Mouse (Mus musculus) cerebellum, postnatal 14 days (tissue): ENCODE data around the gene St6galnac6.

Source experiments
- DNase-seq, 2 experiments: peaks; one replicate each; pipeline ENCODE4 v3.0.0; 2021; ENCODE audit warnings: mixed read lengths in 2 of 2

St6galnac6 gene

GRCm38 (mm10) chr2:32641810-32642209 is 42.3 kb downstream of the St6galnac6 start:
- DNase-seq: peak in 1 of 2 experiments; percentile 58

DNA sequence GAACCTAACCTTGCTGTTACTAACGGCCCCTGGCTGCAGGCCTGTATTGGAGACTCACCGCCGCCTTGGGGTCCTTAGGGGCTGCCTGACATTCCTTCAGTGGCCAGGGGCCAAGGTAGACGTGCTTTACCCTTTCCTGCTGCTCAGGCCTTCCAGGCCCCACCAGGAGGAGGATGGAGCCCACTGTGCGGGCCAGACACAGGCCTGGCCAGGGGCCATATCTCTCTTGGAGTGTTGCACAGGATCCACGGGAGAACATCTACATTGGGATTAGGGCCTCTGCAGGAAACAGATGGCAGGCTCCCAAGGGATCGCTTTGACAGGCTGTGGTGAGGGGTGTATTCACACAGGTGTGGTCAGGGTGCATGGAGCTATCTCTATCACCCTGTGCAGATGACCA is 43.3 kb downstream of the St6galnac6 start:
- no peak for DNase-seq

GRCm38 (mm10) chr2:32644083-32644482 is 44.6 kb downstream of the St6galnac6 start:
- DNase-seq: no peak

DNA sequence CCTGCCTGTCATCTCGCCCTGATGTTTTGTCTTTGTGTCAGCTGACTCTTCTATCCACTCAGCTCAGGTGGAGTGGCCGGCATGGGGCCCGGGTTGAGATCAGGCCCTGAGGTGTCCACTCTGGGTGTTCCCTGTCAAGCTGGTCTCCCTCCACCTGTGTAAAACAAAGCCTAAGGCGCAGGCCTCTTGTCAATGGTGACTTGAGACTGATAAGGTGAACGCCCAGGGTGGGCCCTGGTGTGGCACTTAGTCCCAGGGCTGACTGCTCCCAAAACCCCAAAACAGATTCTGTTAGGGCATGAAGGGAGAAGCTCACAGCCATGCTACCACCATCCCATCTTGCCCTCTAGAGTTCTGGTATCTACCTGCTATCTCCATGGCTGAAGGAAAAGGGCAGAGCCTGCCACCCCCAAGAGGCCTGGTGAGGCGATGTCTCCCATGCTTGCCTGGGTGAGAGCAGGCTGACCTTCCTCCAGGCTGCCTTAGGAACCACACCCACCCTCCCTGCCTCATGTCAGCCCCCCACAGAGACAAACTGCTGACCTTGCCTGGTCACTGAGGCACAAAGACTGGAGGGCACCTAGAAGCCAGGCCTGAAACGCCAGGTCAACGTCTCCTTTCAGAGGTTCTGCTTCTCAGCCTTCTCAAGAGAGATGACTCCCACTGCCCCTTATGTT is 45.4 kb downstream of the St6galnac6 start:
- DNase-seq: no peak

- no peak for DNase-seq
Measured at GRCm38 (mm10) chr2:32645647-32646046, 46.1 kb downstream of the St6galnac6 start.

- DNase-seq: no peak
Measured at GRCm38 (mm10) chr2:32646379-32647056, 47.0 kb downstream of the St6galnac6 start, which contains the start of gene Eng. Gene Eng (plus strand): TSS chr2:32646595.

DNA sequence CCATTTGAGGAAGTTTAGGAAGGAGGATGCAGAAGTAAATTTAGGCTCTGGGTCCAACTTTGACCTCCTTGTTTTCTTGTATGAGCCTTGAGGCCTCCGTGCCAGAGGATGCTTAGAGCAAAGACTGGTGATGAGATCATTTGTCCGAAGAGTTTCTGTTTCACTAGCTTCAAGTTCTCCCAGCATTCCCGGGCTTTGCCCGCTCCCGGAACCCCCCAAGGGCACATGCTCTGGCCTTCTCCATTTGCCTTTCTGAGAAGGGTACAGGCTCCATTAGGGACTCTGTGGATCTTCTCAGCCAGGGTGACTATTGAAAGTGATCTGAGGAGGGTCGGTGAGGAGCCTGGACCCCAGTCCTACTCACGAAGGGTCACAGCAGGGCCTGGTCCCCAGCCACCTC is 47.9 kb downstream of the St6galnac6 start:
- DNase-seq: no peak

DNA sequence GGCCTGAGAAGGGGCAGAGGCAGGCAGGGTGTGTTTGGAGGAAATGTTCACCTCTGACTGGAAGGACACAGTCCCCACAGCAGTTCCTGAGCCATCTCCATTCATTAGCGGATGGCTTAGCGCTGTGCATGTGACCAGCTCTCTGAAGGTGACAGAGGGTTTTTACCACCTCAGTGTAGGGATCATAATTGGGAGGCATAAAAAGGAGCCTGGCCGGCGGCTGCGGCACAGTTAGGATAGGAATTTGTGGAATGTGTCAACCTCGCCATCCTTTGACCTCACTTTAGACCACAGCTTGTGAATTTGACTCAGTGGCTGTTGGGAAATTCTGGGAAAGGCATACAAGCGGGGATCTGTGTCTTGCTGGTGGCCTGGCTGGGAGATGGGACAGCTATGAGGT is 54.3 kb downstream of the St6galnac6 start:
- DNase-seq: no peak

GRCm38 (mm10) chr2:32654743-32655393 is 55.4 kb downstream of the St6galnac6 start:
- no peak for DNase-seq

- DNase-seq: no peak
Measured at GRCm38 (mm10) chr2:32655394-32655744, 55.9 kb downstream of the St6galnac6 start.

GRCm38 (mm10) chr2:32655826-32656225 is 56.3 kb downstream of the St6galnac6 start:
- no peak for DNase-seq

- no peak for DNase-seq
Measured at GRCm38 (mm10) chr2:32658873-32659272, 59.4 kb downstream of the St6galnac6 start.

GRCm38 (mm10) chr2:32661509-32662107 is 62.1 kb downstream of the St6galnac6 start:
- no peak for DNase-seq

- no peak for DNase-seq
Measured at GRCm38 (mm10) chr2:32662291-32662690, 62.8 kb downstream of the St6galnac6 start.

GRCm38 (mm10) chr2:32665345-32665744 is 65.8 kb downstream of the St6galnac6 start:
- DNase-seq: no peak

GRCm38 (mm10) chr2:32665853-32666252 is 66.3 kb downstream of the St6galnac6 start:
- DNase-seq: no peak

DNA sequence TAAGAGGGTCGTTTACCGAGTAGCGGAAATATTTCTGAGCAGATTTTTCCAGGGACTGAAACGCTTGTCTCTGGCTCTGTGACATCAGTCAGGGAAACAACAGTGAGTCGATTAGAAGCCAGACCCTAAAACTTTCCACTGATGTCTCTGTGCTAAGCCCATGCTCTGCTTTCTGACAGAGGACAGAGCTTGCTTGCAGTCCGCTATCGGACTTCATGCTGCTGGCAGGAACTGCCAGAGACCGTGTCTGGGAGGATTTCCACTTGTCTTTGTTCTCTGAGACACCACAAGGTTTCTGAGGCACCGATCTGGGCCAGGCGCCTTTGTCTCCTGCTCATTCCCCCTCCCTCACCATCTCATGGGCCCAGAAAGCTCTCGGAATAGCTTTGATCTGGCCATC is 68.3 kb downstream of the St6galnac6 start:
- no peak for DNase-seq

DNA sequence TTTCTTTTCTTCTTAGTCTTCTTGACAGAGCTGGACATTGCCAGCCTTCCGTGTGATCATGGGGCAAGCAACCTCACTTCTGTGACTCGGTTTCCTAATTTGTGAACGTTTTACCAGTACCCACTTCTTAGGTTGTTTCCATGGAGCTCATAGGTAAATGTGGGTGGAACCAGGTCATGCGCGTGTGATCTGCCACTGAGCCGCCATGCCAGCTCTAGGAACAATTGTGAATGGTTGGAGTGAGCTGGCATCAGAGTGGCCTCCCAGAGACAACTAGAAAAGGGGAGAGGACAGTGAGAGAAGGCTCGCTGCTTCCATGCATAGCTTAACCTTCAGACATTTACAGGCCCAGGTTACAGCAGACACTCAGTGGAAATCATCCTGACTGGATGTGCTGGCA is 68.7 kb downstream of the St6galnac6 start:
- no peak for DNase-seq

DNA sequence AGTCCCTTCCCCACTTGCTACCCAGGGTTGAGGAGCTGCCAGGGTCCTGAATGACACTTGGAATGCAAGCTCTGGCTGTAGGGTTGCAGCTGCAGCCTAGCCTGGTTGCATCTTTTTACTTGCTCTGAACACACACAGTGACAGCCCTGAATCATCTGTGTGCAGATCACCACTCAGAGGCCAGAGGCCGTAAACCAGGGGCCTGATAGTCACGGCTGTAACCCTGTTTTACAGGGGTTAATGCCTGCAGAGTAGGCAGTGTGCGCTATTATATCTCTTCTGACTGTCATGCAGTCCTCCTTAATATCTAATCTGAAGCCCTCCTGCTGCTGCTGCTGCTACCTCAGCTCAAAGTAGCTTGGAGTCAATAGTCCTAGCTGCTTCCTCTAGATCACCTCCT is 70.4 kb downstream of the St6galnac6 start:
- no peak for DNase-seq
